29 mouse cellular contexts compared by ENCODE assay signal in genomic region chr10:59554243-59554642, GRCm38 (mm10).
A peak's percentile ranks its signal among the peaks of the same experiment; 100 is the strongest.
DNase-seq lines count a peak whose midpoint lies in the region; ATAC-seq and TF ChIP-seq lines count a peak whose summit lies in the region.
"Had no signal": no experiment of that assay in that cellular context is flagged by ENCODE, and none has a peak within 500 bp of the region (broad histone marks: within the 10 kb centered on the region; RNA-seq: fewer than 3 reads in every experiment).

No protein-coding gene starts in this region.

- no peak overlapping the region for H3K4me3 ChIP-seq in gastrocnemius, adult 2 months
- H3K4me3 ChIP-seq in liver, embryonic 14.5 days (ENCODE audit: insufficient read depth in 1 of 2, low read depth in 2 of 2, low read length in 2 of 2) = no peak overlapping the region
- no peak overlapping the region for H3K4me3 ChIP-seq in liver, embryonic 11.5 days (ENCODE audit: low read depth, low read length)
- H3K4me3 ChIP-seq in hindbrain, embryonic 11.5 days (ENCODE audit: low read depth, low read length) = no peak overlapping the region
- H3K4me3 ChIP-seq: embryonic facial prominence, embryonic 13.5 days; erythroblast, embryonic 14.5 days; forebrain, embryonic 13.5 days; heart, adult 2 months; hindbrain, embryonic 13.5 days; limb, embryonic 10.5 days; myocyte; stomach, embryonic 15.5 days had no signal

- TF ChIP-seq EP300 in liver, embryonic 14.5 days (IDR thresholded peaks at IDR 0.05; ENCODE audit: low read depth) = no peak

- H3K9me3 ChIP-seq in liver, embryonic 14.5 days (ENCODE audit: control insufficient read depth, low read length) = no peaks in the 10 kb centered on the region
- H3K9me3 ChIP-seq in liver, embryonic 11.5 days (ENCODE audit: control insufficient read depth, low read length) = no peaks in the 10 kb centered on the region
- no peaks in the 10 kb centered on the region for H3K9me3 ChIP-seq in hindbrain, embryonic 11.5 days (ENCODE audit: control insufficient read depth, low read length)
- H3K9me3 ChIP-seq: embryonic facial prominence, embryonic 13.5 days; forebrain, embryonic 13.5 days; hindbrain, embryonic 13.5 days; limb, embryonic 10.5 days; stomach, embryonic 15.5 days had no signal

- H3K9ac ChIP-seq in liver, embryonic 14.5 days (replicated peaks) = no peak overlapping the region
- H3K9ac ChIP-seq in liver, embryonic 11.5 days (ENCODE audit: low read depth, low read length) = no peak overlapping the region
- no peak overlapping the region for H3K9ac ChIP-seq in hindbrain, embryonic 11.5 days (ENCODE audit: low read depth, low read length)
- H3K9ac ChIP-seq: embryonic facial prominence, embryonic 13.5 days; forebrain, embryonic 13.5 days; hindbrain, embryonic 13.5 days; lung, embryonic 14.5 days; stomach, embryonic 15.5 days had no signal

- no peak overlapping the region for H3K4me2 ChIP-seq in liver, embryonic 14.5 days (ENCODE audit: low read depth)
- H3K4me2 ChIP-seq in liver, embryonic 11.5 days = no peak overlapping the region
- no peak overlapping the region for H3K4me2 ChIP-seq in hindbrain, embryonic 11.5 days (replicated peaks; ENCODE audit: low read depth, low read length)
- H3K4me2 ChIP-seq: embryonic facial prominence, embryonic 13.5 days; forebrain, embryonic 13.5 days; hindbrain, embryonic 13.5 days; lung, embryonic 14.5 days; stomach, embryonic 15.5 days had no signal

- no peak for ATAC-seq in liver, embryonic 14.5 days (ENCODE audit: insufficient read depth)
- ATAC-seq in liver, embryonic 11.5 days (replicated peaks; ENCODE audit: low FRiP score) = no peak
- no peak for ATAC-seq in granulocyte monocyte progenitor cell, adult 5-6 weeks (replicated peaks; ENCODE audit: poor library complexity, severe bottlenecking)
- no peak for ATAC-seq in hindbrain, embryonic 11.5 days (ENCODE audit: low FRiP score)
- ATAC-seq: CD4-positive, CD25-positive, alpha-beta regulatory T cell, adult 4 months; forebrain, embryonic 13.5 days had no signal

- 0 out of 4 replicates have a peak, but pooled peaks cover 0 to 4% of the 10 kb centered on the region in 2 experiments for H3K4me1 ChIP-seq in liver, embryonic 14.5 days (replicated peaks; ENCODE audit: control insufficient read depth in 2 of 2, insufficient read depth in 2 of 2, low read length in 1 of 2)
- H3K4me1 ChIP-seq in liver, embryonic 11.5 days (replicated peaks; ENCODE audit: control insufficient read depth, insufficient read depth, low read length) = peaks cover 6% of the 10 kb centered on the region; the same call in 1 of the 2 replicates
- no peaks in the 10 kb centered on the region for H3K4me1 ChIP-seq in hindbrain, embryonic 11.5 days (replicated peaks; ENCODE audit: control insufficient read depth, insufficient read depth, low read length)
- H3K4me1 ChIP-seq: hindbrain, embryonic 13.5 days had no signal

- H3K27me3 ChIP-seq in liver, embryonic 14.5 days (ENCODE audit: control insufficient read depth, insufficient read depth, low read length) = no peaks in the 10 kb centered on the region
- H3K27me3 ChIP-seq in liver, embryonic 11.5 days (replicated peaks; ENCODE audit: control insufficient read depth, insufficient read depth, low read length) = no peaks in the 10 kb centered on the region
- H3K27me3 ChIP-seq in hindbrain, embryonic 11.5 days (ENCODE audit: control insufficient read depth, insufficient read depth, low read length) = no peaks in the 10 kb centered on the region
- H3K27me3 ChIP-seq: embryonic facial prominence, embryonic 13.5 days; forebrain, embryonic 13.5 days; hindbrain, embryonic 13.5 days; stomach, embryonic 15.5 days had no signal

- DNase-seq in gastrocnemius, adult 2 months = no peak
- DNase-seq in gastrocnemius, adult 18-20 months (ENCODE audit: low spot score) = no peak
- DNase-seq in liver, embryonic 14.5 days (ENCODE audit: low read depth in 3 of 3, low spot score in 3 of 3) = no peak
- DNase-seq in liver, embryonic 11.5 days (ENCODE audit: low spot score) = no peak
- peak; percentile 31 for DNase-seq in ES-CJ7 (ENCODE audit: low read depth, low spot score)
- DNase-seq in naive thymus-derived CD4-positive, alpha-beta T cell, adult 2 months (ENCODE audit: low read depth) = peak; percentile 37
- DNase-seq in hindbrain, embryonic 11.5 days (ENCODE audit: low spot score) = no peak
- DNase-seq: adrenal gland, adult 2 months; cerebellum, adult 11-12 months; cerebellum, postnatal 36 days; embryo, embryonic 11 days; gastrocnemius, postnatal 14 days; heart, adult 2 months; kidney, postnatal 36 days; liver; lung, embryonic 14.5 days; lung, postnatal 4 days; midbrain, embryonic 14.5 days; thymus, adult 18-20 months; thymus, postnatal 36 days had no signal

- no peak overlapping the region for H3K27ac ChIP-seq in gastrocnemius, adult 2 months
- H3K27ac ChIP-seq in liver, embryonic 14.5 days = no peak overlapping the region
- no peak overlapping the region for H3K27ac ChIP-seq in liver, embryonic 11.5 days (ENCODE audit: low read depth, low read length)
- H3K27ac ChIP-seq in hindbrain, embryonic 11.5 days (ENCODE audit: low read depth, low read length) = no peak overlapping the region
- H3K27ac ChIP-seq: embryonic facial prominence, embryonic 13.5 days; forebrain, embryonic 13.5 days; heart, adult 2 months; hindbrain, embryonic 13.5 days; limb, embryonic 10.5 days; stomach, embryonic 15.5 days had no signal

- intact Hi-C loops in gastrocnemius, adult 2 months (cut with DNase I) = no loop called here

- WGBS in liver, embryonic 14.5 days (ENCODE audit: insufficient replicate concordance) = 79% methylated on average over 1 of the region's 1 CpGs
- WGBS in liver, embryonic 11.5 days = 94% methylated on average over 1 of the region's 1 CpGs
- WGBS in hindbrain, embryonic 11.5 days = 96% methylated on average over 1 of the region's 1 CpGs

- TF ChIP-seq CTCF in gastrocnemius, adult 2 months (IDR thresholded peaks at IDR 0.05) = peak; percentile 21; the same call in 1 of the 2 replicates
- TF ChIP-seq CTCF in liver, embryonic 14.5 days (IDR thresholded peaks at IDR 0.05; ENCODE audit: low read depth) = peak; percentile 20; the same call in 1 of the 2 replicates

- H3K36me3 ChIP-seq in liver, embryonic 14.5 days (replicated peaks; ENCODE audit: control insufficient read depth, insufficient read depth, low read depth) = no peaks in the 10 kb centered on the region
- H3K36me3 ChIP-seq in liver, embryonic 11.5 days (ENCODE audit: control insufficient read depth, insufficient read depth, low read length) = no peaks in the 10 kb centered on the region
- no peaks in the 10 kb centered on the region for H3K36me3 ChIP-seq in hindbrain, embryonic 11.5 days (ENCODE audit: control insufficient read depth, insufficient read depth, low read length)
- H3K36me3 ChIP-seq: embryonic facial prominence, embryonic 13.5 days; hindbrain, embryonic 13.5 days; limb, embryonic 10.5 days; stomach, embryonic 15.5 days had no signal

Comparison
In these comparisons a context has a peak if more than half of its experiments do, and no peak if none do; other contexts are left out.
1. DNase-seq: peak in ES-CJ7 (single experiment) and naive thymus-derived CD4-positive, alpha-beta T cell, adult 2 months (single experiment); none in gastrocnemius, adult 2 months (single experiment), gastrocnemius, adult 18-20 months (single experiment), liver, embryonic 14.5 days (0 of 3), liver, embryonic 11.5 days (single experiment) and hindbrain, embryonic 11.5 days (single experiment).